In genomic region chr1:74926721-74927120, GRCm38 (mm10) we compare ENCODE assay signal across 10 mouse cellular contexts. TPM values are rescaled to one million over a fixed set of nuclear protein-coding genes. Genes with fewer than 3 reads are reported as not detected.
DNase-seq lines count a peak whose midpoint lies in the region; ATAC-seq and TF ChIP-seq lines count a peak whose summit lies in the region.
"Had no signal": no experiment of that assay in that cellular context is flagged by ENCODE, and none has a peak within 500 bp of the region (broad histone marks: within the 10 kb centered on the region; RNA-seq: fewer than 3 reads in every experiment).

No protein-coding gene starts in this region.

- no peaks in the 10 kb centered on the region for H3K9me3 ChIP-seq in midbrain, embryonic 10.5 days (replicated peaks)
- H3K9me3 ChIP-seq in midbrain, embryonic 15.5 days = no peaks in the 10 kb centered on the region

- WGBS in midbrain, embryonic 10.5 days = 41% methylated on average over 6 of the region's 6 CpGs
- 35% methylated on average over 6 of the region's 6 CpGs for WGBS in midbrain, embryonic 15.5 days
- 34% methylated on average over 6 of the region's 6 CpGs for WGBS in olfactory bulb, adult 2 months

- TF ChIP-seq CTCF in olfactory bulb, adult 2 months (IDR thresholded peaks at IDR 0.05; ENCODE audit: insufficient read depth, low read depth, low read length) = peak; percentile 64

- no peaks in the 10 kb centered on the region for H3K36me3 ChIP-seq in midbrain, embryonic 10.5 days
- no peaks in the 10 kb centered on the region for H3K36me3 ChIP-seq in midbrain, embryonic 15.5 days (replicated peaks)

- no peak overlapping the region for H3K9ac ChIP-seq in midbrain, embryonic 15.5 days

- 0 out of 2 replicates have a peak, but pooled peaks have one; percentile 49 for ATAC-seq in cerebellum, adult (ENCODE audit: insufficient number of reproducible peaks, low FRiP score, low TSS enrichment)
- no peak for ATAC-seq in midbrain, embryonic 15.5 days (replicated peaks)

- no peaks in the 10 kb centered on the region for H3K4me1 ChIP-seq in midbrain, embryonic 10.5 days
- H3K4me1 ChIP-seq in midbrain, embryonic 15.5 days = no peaks in the 10 kb centered on the region
- no peaks in the 10 kb centered on the region for H3K4me1 ChIP-seq in olfactory bulb, adult 2 months (ENCODE audit: control insufficient read depth, insufficient read depth, low read length)

- no peak overlapping the region for H3K27ac ChIP-seq in midbrain, embryonic 10.5 days (replicated peaks)
- no peak overlapping the region for H3K27ac ChIP-seq in midbrain, embryonic 15.5 days
- no peak overlapping the region for H3K27ac ChIP-seq in olfactory bulb, adult 2 months (ENCODE audit: insufficient read depth, low read depth, low read length)

- peaks cover 46% of the 10 kb centered on the region for H3K27me3 ChIP-seq in midbrain, embryonic 10.5 days (ENCODE audit: low read depth, poor library complexity, severe bottlenecking)
- peaks cover 10% of the 10 kb centered on the region; the same call in 1 of the 2 replicates for H3K27me3 ChIP-seq in midbrain, embryonic 15.5 days (replicated peaks)

- no peak for DNase-seq in cerebellum, postnatal 4 days (ENCODE audit: low spot score in 2 of 2)
- DNase-seq in midbrain, embryonic 10.5 days (ENCODE audit: low spot score) = peak; percentile 54
- peak; percentile 62 to 72 for DNase-seq in cerebellum, postnatal 14 days
- DNase-seq in kidney, adult 8-10 months = peak; percentile 50 to 79
- no peak for DNase-seq in B cell, adult 2 months

- TF ChIP-seq POLR2A in olfactory bulb, adult 2 months (IDR thresholded peaks at IDR 0.05; ENCODE audit: insufficient read depth, low read depth, low read length) = no peak

- H3K4me2 ChIP-seq in midbrain, embryonic 15.5 days = no peak overlapping the region

- H3K4me3 ChIP-seq in midbrain, embryonic 10.5 days = no peak overlapping the region
- H3K4me3 ChIP-seq in midbrain, embryonic 15.5 days = no peak overlapping the region
- no peak overlapping the region for H3K4me3 ChIP-seq in olfactory bulb, adult 2 months (ENCODE audit: insufficient read depth, low read depth, low read length)

RNA-seq across cellular contexts. Expression of gene Cfap65, which starts 8.7 kb away (rescaled TPM):
- 0.04 and 0.07 TPM in 2 replicates for polyA plus RNA-seq in midbrain, embryonic 10.5 days (2016; fragmentation: Nextera tagmentation; extraction: Ambion mirVana)
- polyA plus RNA-seq in midbrain, embryonic 15.5 days (2015; fragmentation: Nextera tagmentation; extraction: Ambion mirVana) = 0.90 and 0.93 TPM in 2 replicates
- polyA plus RNA-seq in olfactory bulb, adult 2 months (2012; ENCODE audit: insufficient read depth, insufficient read length, low replicate concordance, missing spikeins) = not detected in 2 replicates

RNA-seq across cellular contexts. Expression of gene Ihh, which starts 24.8 kb away (rescaled TPM):
- polyA plus RNA-seq in midbrain, embryonic 10.5 days (2016; fragmentation: Nextera tagmentation; extraction: Ambion mirVana) = 0.12 and 0.17 TPM in 2 replicates
- polyA plus RNA-seq in midbrain, embryonic 15.5 days (2015; fragmentation: Nextera tagmentation; extraction: Ambion mirVana) = 0.10 and 0.11 TPM in 2 replicates
- polyA plus RNA-seq in olfactory bulb, adult 2 months (2012; ENCODE audit: insufficient read depth, insufficient read length, low replicate concordance, missing spikeins) = not detected in 2 replicates

RNA-seq across cellular contexts. Expression of gene Cryba2, which starts 33.8 kb away (rescaled TPM):
- polyA plus RNA-seq in midbrain, embryonic 10.5 days (2016; fragmentation: Nextera tagmentation; extraction: Ambion mirVana) = 0.26 TPM in 1 of 2 replicates, not detected in the other
- polyA plus RNA-seq in midbrain, embryonic 15.5 days (2015; fragmentation: Nextera tagmentation; extraction: Ambion mirVana) = 0.38 and 0.72 TPM in 2 replicates
- polyA plus RNA-seq in olfactory bulb, adult 2 months (2012; ENCODE audit: insufficient read depth, insufficient read length, low replicate concordance, missing spikeins) = not detected in 2 replicates
- polyA plus RNA-seq: lung, embryonic 16.5 days had no signal

RNA-seq across cellular contexts. Expression of gene Fev, which starts 41.5 kb away (rescaled TPM):
- polyA plus RNA-seq in midbrain, embryonic 10.5 days (2016; fragmentation: Nextera tagmentation; extraction: Ambion mirVana) = 0.36 TPM in 1 of 2 replicates, not detected in the other
- 1.8 TPM in 2 replicates for polyA plus RNA-seq in midbrain, embryonic 15.5 days (2015; fragmentation: Nextera tagmentation; extraction: Ambion mirVana)
- not detected in 2 replicates for polyA plus RNA-seq in olfactory bulb, adult 2 months (2012; ENCODE audit: insufficient read depth, insufficient read length, low replicate concordance, missing spikeins)
- polyA plus RNA-seq: gonadal fat pad, adult 2 months; lung, embryonic 16.5 days had no signal

Comparison
In these comparisons a context has a peak if more than half of its experiments do, and no peak if none do; other contexts are left out.
1. DNase-seq: peak in midbrain, embryonic 10.5 days (single experiment), cerebellum, postnatal 14 days (2 of 2) and kidney, adult 8-10 months (2 of 2); none in cerebellum, postnatal 4 days (0 of 2) and B cell, adult 2 months (0 of 2).